Mouse (Mus musculus) testis, adult 2 months (tissue): ENCODE results near the gene Tmem131l.
"Not testable (repeated sequence)": the region's sequence is repeated elsewhere in the genome, so short reads cannot be mapped to it uniquely, and the experiment has no call there.

Source experiments
- CTCF ChIP-seq: fragments of 200-500 bp; IDR thresholded peaks from 2 replicates; pipeline ENCODE4 v1.5.1; 2012; ENCODE audit warnings: low read depth, mild to moderate bottlenecking, inconsistent platforms, low read length, moderate library complexity; ENCODE audit not compliant: control insufficient read depth, insufficient read depth, insufficient replicate concordance
- POLR2A ChIP-seq: fragments of 200-500 bp; IDR thresholded peaks from 2 replicates; pipeline ENCODE4 v1.6.1; 2012; ENCODE audit warnings: low read depth, mild to moderate bottlenecking, inconsistent platforms, low read length, moderate library complexity; ENCODE audit not compliant: control insufficient read depth

GRCm38 (mm10) chr3:83871962-83872361 lies 168.0 kb downstream of the Tmem131l start:
- not testable (repeated sequence) for TF ChIP-seq POLR2A, CTCF
